7 mouse cellular contexts compared by ENCODE assay signal in genomic region chr5:149152063-149152773, GRCm38 (mm10). TPM values are rescaled to one million over a fixed set of nuclear protein-coding genes. Genes with fewer than 3 reads are reported as not detected.
A peak's percentile ranks its signal among the peaks of the same experiment; 100 is the strongest.
DNase-seq lines count a peak whose midpoint lies in the region; ATAC-seq and TF ChIP-seq lines count a peak whose summit lies in the region.

No protein-coding gene starts in this region.

- H3K4me1 ChIP-seq in limb, embryonic 10.5 days, result peaks cover 11% of the 10 kb centered on the region
- H3K4me1 ChIP-seq in forebrain, postnatal 0 days (ENCODE audit: insufficient read depth), result no peaks in the 10 kb centered on the region

- no peaks in the 10 kb centered on the region for H3K9me3 ChIP-seq in limb, embryonic 10.5 days (replicated peaks)
- no peaks in the 10 kb centered on the region for H3K9me3 ChIP-seq in forebrain, postnatal 0 days (ENCODE audit: low read length)

- no peak overlapping the region for H3K9ac ChIP-seq in forebrain, postnatal 0 days

- no peak overlapping the region for H3K4me3 ChIP-seq in limb, embryonic 10.5 days
- H3K4me3 ChIP-seq in forebrain, postnatal 0 days (ENCODE audit: low read depth, low read length), result no peak overlapping the region

- peak; percentile 12 for DNase-seq in urinary bladder, postnatal 14 days (ENCODE audit: low spot score)
- DNase-seq in urinary bladder, adult 18-20 months (ENCODE audit: low spot score in 2 of 2), result no peak
- DNase-seq in heart, adult 9 months (ENCODE audit: low spot score in 2 of 2), result peak; percentile 34 to 46
- no peak for DNase-seq in limb, embryonic 10.5 days (ENCODE audit: low spot score)
- DNase-seq in retina, postnatal 1 day, result peak; percentile 85
- DNase-seq in forebrain, postnatal 0 days, result no peak
- no peak for DNase-seq in right cerebral cortex, postnatal 25 days

- peak overlapping the region; percentile 65 for H3K27ac ChIP-seq in limb, embryonic 10.5 days
- H3K27ac ChIP-seq in forebrain, postnatal 0 days (ENCODE audit: low read depth, low read length), result no peak overlapping the region

- H3K36me3 ChIP-seq in limb, embryonic 10.5 days, result no peaks in the 10 kb centered on the region
- no peaks in the 10 kb centered on the region for H3K36me3 ChIP-seq in forebrain, postnatal 0 days (ENCODE audit: insufficient read depth)

- H3K27me3 ChIP-seq in limb, embryonic 10.5 days (ENCODE audit: low read depth, poor library complexity, severe bottlenecking), result no peaks in the 10 kb centered on the region
- no peaks in the 10 kb centered on the region for H3K27me3 ChIP-seq in forebrain, postnatal 0 days (ENCODE audit: insufficient read depth, low read length)

- H3K4me2 ChIP-seq in forebrain, postnatal 0 days (ENCODE audit: low read depth), result no peak overlapping the region

- 61% methylated on average over 13 of the region's 13 CpGs for WGBS in limb, embryonic 10.5 days
- 43% methylated on average over 13 of the region's 13 CpGs for WGBS in forebrain, postnatal 0 days

- ATAC-seq in forebrain, postnatal 0 days, result no peak

- TF ChIP-seq CTCF in forebrain, postnatal 0 days (IDR thresholded peaks at IDR 0.05; ENCODE audit: low read depth), result no peak

RNA-seq across cellular contexts. Expression of gene Uspl1, which starts 31.9 kb away (rescaled TPM):
- 72.9 and 78.7 TPM in 2 replicates for polyA plus RNA-seq in limb, embryonic 10.5 days (2016; fragmentation: Nextera tagmentation; extraction: Ambion mirVana)
- 61.3 and 63.6 TPM in 2 replicates for total RNA-seq in forebrain, postnatal 0 days (2014; rRNA removed)
- 37.3 and 41.8 TPM in 2 replicates for polyA plus RNA-seq in forebrain, postnatal 0 days (2015; fragmentation: Nextera tagmentation; extraction: Ambion mirVana)

RNA-seq across cellular contexts. Expression of gene Hmgb1, which starts 32.1 kb away (rescaled TPM):
- polyA plus RNA-seq in limb, embryonic 10.5 days (2016; fragmentation: Nextera tagmentation; extraction: Ambion mirVana), result 1,666 and 1,835 TPM in 2 replicates
- total RNA-seq in forebrain, postnatal 0 days (2014; rRNA removed), result 446 and 559 TPM in 2 replicates
- 836 and 892 TPM in 2 replicates for polyA plus RNA-seq in forebrain, postnatal 0 days (2015; fragmentation: Nextera tagmentation; extraction: Ambion mirVana)

Comparison
In these comparisons a context has a peak if more than half of its experiments do, and no peak if none do; other contexts are left out.
1. DNase-seq: peak in urinary bladder, postnatal 14 days (single experiment), heart, adult 9 months (2 of 2) and retina, postnatal 1 day (single experiment); none in urinary bladder, adult 18-20 months (0 of 2), limb, embryonic 10.5 days (single experiment), forebrain, postnatal 0 days (single experiment) and right cerebral cortex, postnatal 25 days (single experiment).